Mouse (Mus musculus) spleen, adult 2 months (tissue): ENCODE data around the gene Rap2a.

Experiments used
- CTCF ChIP-seq: fragments of 200-500 bp; IDR thresholded peaks from 2 replicates; pipeline ENCODE4 v1.5.1; 2011; ENCODE audit warnings: mild to moderate bottlenecking, inconsistent platforms; ENCODE audit not compliant: insufficient read depth, insufficient read length, insufficient replicate concordance; ENCODE audit errors: extremely low read depth
- POLR2A ChIP-seq: fragments of 200-500 bp; IDR thresholded peaks from 2 replicates; pipeline ENCODE4 v1.6.1; 2011; ENCODE audit warnings: low read depth, low read length, inconsistent platforms

DNA sequence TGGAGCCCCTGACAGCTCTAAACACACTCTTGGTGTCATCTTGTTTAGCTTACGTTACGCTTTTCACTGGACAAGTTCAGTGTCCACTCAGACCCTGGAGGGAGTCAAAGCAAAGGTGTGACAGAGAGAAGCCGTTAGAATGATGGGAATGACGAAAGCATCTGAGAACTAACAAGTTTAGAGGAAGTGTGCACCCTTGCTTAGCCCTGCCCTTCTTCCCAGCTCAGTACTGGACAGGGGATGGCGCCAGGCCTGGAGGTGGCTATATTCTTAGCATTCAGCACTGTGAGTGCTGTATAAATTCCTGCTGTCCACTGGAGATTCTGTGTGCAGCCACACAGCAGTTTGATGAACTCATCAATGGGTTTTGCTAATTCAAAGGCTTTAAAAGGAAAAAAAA, 18.6 kb downstream of the Rap2a start:
- TF ChIP-seq CTCF = no peak
- no peak for TF ChIP-seq POLR2A
